Mouse (Mus musculus) MEL (cell line): ENCODE data around the gene Cd300ld5. TPM values are rescaled to one million over a fixed set of nuclear protein-coding genes. Genes with fewer than 3 reads are reported as not detected.

Source experiments
- DNase-seq: peaks from one replicate; pipeline ENCODE4 v3.0.0; 2011; ENCODE audit warnings: low read depth, low spot score
- H3K27ac ChIP-seq: 2 replicates; pipeline ENCODE4 v1.5.1; 2012; ENCODE audit warnings: low read depth, mild to moderate bottlenecking, control low read depth, low read length, moderate library complexity; ENCODE audit not compliant: control insufficient read depth
- H3K27me3 ChIP-seq, 2 experiments: fragments of 150-350 bp in 1 of 2; sonication (generic) in 1 of 2; 2 replicates each; pipeline ENCODE4 v1.6.1; 2012; ENCODE audit warnings: low read length in 2 of 2, mild to moderate bottlenecking in 2 of 2, improper control_type of control experiment in 1 of 2, moderate library complexity in 1 of 2; ENCODE audit not compliant: insufficient read depth in 2 of 2, control insufficient read depth in 1 of 2
- H3K36me3 ChIP-seq, 2 experiments: 2 replicates each; pipeline ENCODE4 v1.6.1; 2012 to 2014; ENCODE audit warnings: low read length in 2 of 2, improper control_type of control experiment in 1 of 2, inconsistent platforms in 1 of 2, mild to moderate bottlenecking in 1 of 2; ENCODE audit not compliant: insufficient read depth in 2 of 2, control insufficient read depth in 1 of 2
- H3K4me1 ChIP-seq, 2 experiments: fragments of 150-350 bp in 1 of 2; sonication (generic) in 1 of 2; 2 replicates each; pipeline ENCODE4 v1.6.1; 2012; ENCODE audit warnings: low read length in 2 of 2, improper control_type of control experiment in 1 of 2, mild to moderate bottlenecking in 1 of 2; ENCODE audit not compliant: insufficient read depth in 2 of 2, control insufficient read depth in 1 of 2
- H3K4me3 ChIP-seq, 2 experiments: fragments of 150-350 bp in 1 of 2; sonication (generic) in 1 of 2; 2 replicates each; pipeline ENCODE4 v1.5.1; 2012; ENCODE audit warnings: low read depth in 2 of 2, low read length in 2 of 2, mild to moderate bottlenecking in 2 of 2, moderate library complexity in 2 of 2, control low read depth in 1 of 2, improper control_type of control experiment in 1 of 2; ENCODE audit not compliant: control insufficient read depth in 1 of 2, insufficient read depth in 1 of 2
- H3K79me2 ChIP-seq: 2 replicates; pipeline ENCODE4 v1.6.1; 2012; ENCODE audit warnings: mild to moderate bottlenecking, low read length, moderate library complexity; ENCODE audit not compliant: control insufficient read depth, poor library complexity, insufficient read depth
- H3K9ac ChIP-seq: 2 replicates; pipeline ENCODE4 v1.6.1; 2012; ENCODE audit warnings: low read depth, mild to moderate bottlenecking, control low read depth, low read length, moderate library complexity; ENCODE audit not compliant: control insufficient read depth, poor library complexity, severe bottlenecking
- H3K9me3 ChIP-seq: fragments of 150-350 bp; sonication (generic); replicated peaks from 2 replicates; pipeline ENCODE4 v1.6.1; 2012; ENCODE audit warnings: mild to moderate bottlenecking, low read length, improper control_type of control experiment, moderate library complexity; ENCODE audit not compliant: insufficient read depth
- CHD1 ChIP-seq: IDR thresholded peaks from 2 replicates; pipeline ENCODE4 v1.6.1; 2012; ENCODE audit warnings: low read depth, mild to moderate bottlenecking, inconsistent platforms, low read length, improper control_type of control experiment
- CTCF ChIP-seq, 3 experiments: IDR thresholded peaks in 2 of 3; conservative IDR thresholded peaks in 1 of 3; 2 replicates each; pipeline ENCODE4 v1.5.1; 2011 to 2012; ENCODE audit warnings: low read length in 3 of 3, low read depth in 2 of 3, mild to moderate bottlenecking in 2 of 3, improper control_type of control experiment in 1 of 3, inconsistent platforms in 1 of 3, mixed read lengths in 1 of 3, moderate library complexity in 1 of 3; ENCODE audit not compliant: control insufficient read depth in 1 of 3, insufficient read depth in 1 of 3, poor library complexity in 1 of 3, severe bottlenecking in 1 of 3
- E2F4 ChIP-seq: IDR thresholded peaks from 2 replicates; pipeline ENCODE4 v1.6.1; 2011; ENCODE audit warnings: low read depth, low read length, improper control_type of control experiment, borderline replicate concordance
- ELF1 ChIP-seq: IDR thresholded peaks from 2 replicates; pipeline ENCODE4 v1.6.1; 2014; ENCODE audit warnings: low read depth, mild to moderate bottlenecking, inconsistent platforms, low read length, improper control_type of control experiment, moderate library complexity
- EP300 ChIP-seq, 2 experiments: IDR thresholded peaks; 2 replicates each; pipeline ENCODE4 v1.6.1; 2011; ENCODE audit warnings: improper control_type of control experiment in 2 of 2, low read length in 2 of 2, low read depth in 1 of 2, mild to moderate bottlenecking in 1 of 2
- ETS1 ChIP-seq: IDR thresholded peaks from 2 replicates; pipeline ENCODE4 v1.6.1; 2012; ENCODE audit warnings: low read depth, mild to moderate bottlenecking, inconsistent platforms, low read length, improper control_type of control experiment, moderate library complexity
- GATA1 ChIP-seq: IDR thresholded peaks from 2 replicates; pipeline ENCODE4 v1.6.1; 2011; ENCODE audit warnings: low read depth, low read length, improper control_type of control experiment
- HCFC1 ChIP-seq: IDR thresholded peaks from 2 replicates; pipeline ENCODE4 v1.6.1; 2012; ENCODE audit warnings: low read depth, mild to moderate bottlenecking, inconsistent platforms, low read length, improper control_type of control experiment, moderate library complexity
- MAX ChIP-seq: IDR thresholded peaks from 2 replicates; pipeline ENCODE4 v1.6.1; 2011; ENCODE audit warnings: low read length, improper control_type of control experiment
- MAZ ChIP-seq: IDR thresholded peaks from 2 replicates; pipeline ENCODE4 v1.6.1; 2012; ENCODE audit warnings: low read depth, mild to moderate bottlenecking, inconsistent platforms, low read length, improper control_type of control experiment
- MYC ChIP-seq: IDR thresholded peaks from 2 replicates; pipeline ENCODE4 v1.6.1; 2011; ENCODE audit warnings: low read depth, mild to moderate bottlenecking, low read length, improper control_type of control experiment, moderate library complexity
- NELFE ChIP-seq: IDR thresholded peaks from 2 replicates; pipeline ENCODE4 v1.6.1; 2011; ENCODE audit warnings: low read depth, low read length, improper control_type of control experiment
- POLR2A ChIP-seq, 2 experiments: IDR thresholded peaks; 2 replicates each; pipeline ENCODE4 v1.6.1; 2011 to 2012; ENCODE audit warnings: low read length in 2 of 2, mild to moderate bottlenecking in 2 of 2, control low read depth in 1 of 2, improper control_type of control experiment in 1 of 2, low read depth in 1 of 2, moderate library complexity in 1 of 2; ENCODE audit not compliant: control insufficient read depth in 1 of 2, insufficient read depth in 1 of 2, poor library complexity in 1 of 2
- RAD21 ChIP-seq: IDR thresholded peaks from 2 replicates; pipeline ENCODE4 v1.6.1; 2011; ENCODE audit warnings: mild to moderate bottlenecking, low read depth, low read length, improper control_type of control experiment
- SIN3A ChIP-seq: IDR thresholded peaks from 2 replicates; pipeline ENCODE4 v1.6.1; 2012; ENCODE audit warnings: low read length, improper control_type of control experiment, inconsistent platforms
- SMC3 ChIP-seq: IDR thresholded peaks from 2 replicates; pipeline ENCODE4 v1.6.1; 2011; ENCODE audit warnings: low read depth, low read length, improper control_type of control experiment
- TBP ChIP-seq: IDR thresholded peaks from 2 replicates; pipeline ENCODE4 v1.8.0; 2011; ENCODE audit warnings: low read depth, low read length, improper control_type of control experiment
- ZC3H11A ChIP-seq: IDR thresholded peaks from 2 replicates; pipeline ENCODE4 v1.6.1; 2012; ENCODE audit warnings: low read depth, mild to moderate bottlenecking, inconsistent platforms, low read length, improper control_type of control experiment
- ZKSCAN1 ChIP-seq: IDR thresholded peaks from 2 replicates; pipeline ENCODE4 v1.6.1; 2012; ENCODE audit warnings: low read depth, mild to moderate bottlenecking, inconsistent platforms, low read length, improper control_type of control experiment, moderate library complexity
- ZMIZ1 ChIP-seq: IDR thresholded peaks from 2 replicates; pipeline ENCODE4 v1.6.1; 2012; ENCODE audit warnings: low read depth, mild to moderate bottlenecking, inconsistent platforms, low read length, improper control_type of control experiment, moderate library complexity
- polyA plus RNA-seq, 2 experiments: library from polyadenylated mRNA; stranded (reverse) in 1 of 2; unstranded in 1 of 2; fragments of >175 nt in 1 of 2; fragments of >200 nt in 1 of 2; gene quantifications; 2 replicates each; pipeline versions ENCODE4 v1.2.1 to v1.2.4; 2012; ENCODE audit warnings: low replicate concordance in 2 of 2, low read depth in 1 of 2; ENCODE audit not compliant: insufficient read length in 2 of 2, insufficient read depth in 1 of 2, missing spikeins in 1 of 2
- total RNA-seq: library from RNA; depleted of rRNA; stranded (reverse); fragments of 300-350 nt; gene quantifications from 2 replicates; pipeline ENCODE4 v1.2.3, GENCODE M21; 2012

The Cd300ld5 gene
- total and polyA plus RNA-seq, 3 experiments: not detected

- no peak for TF ChIP-seq EP300 (IDR thresholded peaks at IDR 0.05; ENCODE audit: low read depth in 1 of 2, low read length in 2 of 2)
- TF ChIP-seq CHD1: no peak
- TF ChIP-seq ELF1: no peak
These were observed 44.6 kb upstream of the Cd300ld5 start (continued) for GRCm38 (mm10) chr11:115082196-115082595.

GRCm38 (mm10) chr11:115081373-115081772 lies 43.8 kb upstream of the Cd300ld5 start:
- Histone ChIP-seq H3K27me3 (peaks cover 0 to 3% of the 10 kb centered on the region in 2 experiments; a peak in 1 of 4 replicates), H3K9me3 (no peaks in the 10 kb centered on the region), H3K27ac (no peak overlapping the region), H3K4me1 (peaks cover 6 to 9% of the 10 kb centered on the region in 2 experiments; a peak in 3 of 4 replicates), H3K79me2 (no peaks in the 10 kb centered on the region), H3K36me3 (0 out of 4 replicates have a peak, but pooled peaks cover 0 to 1% of the 10 kb centered on the region in 2 experiments), H3K9ac (no peak overlapping the region), H3K4me3 (no peak overlapping the region)
- TF ChIP-seq CTCF (IDR thresholded peaks at IDR 0.05 in 2 of 3, conservative IDR thresholded peaks at IDR 0.05 in 1 of 3; ENCODE audit: control insufficient read depth in 1 of 3, insufficient read depth in 1 of 3, low read depth in 2 of 3, low read length in 3 of 3, poor library complexity in 1 of 3, severe bottlenecking in 1 of 3) (peak; percentile 7 to 55 (median 37); a peak in 4 of 6 replicates), ZMIZ1 (no peak)
- peak; percentile 17 for DNase-seq

- H3K27me3 ChIP-seq: peaks cover 0 to 3% of the 10 kb centered on the region in 2 experiments; a peak in 1 of 4 replicates
- H3K27ac ChIP-seq: no peak overlapping the region
- DNase-seq: peak; percentile 87
- H3K36me3 ChIP-seq: peaks cover 0 to 3% of the 10 kb centered on the region in 2 experiments; a peak in 1 of 4 replicates
- H3K4me1 ChIP-seq: peaks cover 6 to 14% of the 10 kb centered on the region in 2 experiments; a peak in 3 of 4 replicates
- no peak overlapping the region for H3K4me3 ChIP-seq
- no peak overlapping the region for H3K9ac ChIP-seq
- H3K9me3 ChIP-seq: no peaks in the 10 kb centered on the region
- H3K79me2 ChIP-seq: no peaks in the 10 kb centered on the region
- no peak for TF ChIP-seq MAZ
- no peak for TF ChIP-seq POLR2A (IDR thresholded peaks at IDR 0.05; ENCODE audit: control insufficient read depth in 1 of 2, insufficient read depth in 1 of 2, low read depth in 1 of 2, low read length in 2 of 2, poor library complexity in 1 of 2)
- TF ChIP-seq CTCF (IDR thresholded peaks at IDR 0.05 in 2 of 3, conservative IDR thresholded peaks at IDR 0.05 in 1 of 3; ENCODE audit: control insufficient read depth in 1 of 3, insufficient read depth in 1 of 3, low read depth in 2 of 3, low read length in 3 of 3, poor library complexity in 1 of 3, severe bottlenecking in 1 of 3): peak; percentile 77 to 93 (median 91)
- 0 out of 2 replicates have a peak, but pooled peaks have one; percentile 24 for TF ChIP-seq HCFC1
- no peak for TF ChIP-seq ETS1
- no peak for TF ChIP-seq MYC
- no peak for TF ChIP-seq E2F4
- TF ChIP-seq ZC3H11A: peak; percentile 65
- 0 out of 2 replicates have a peak, but pooled peaks have one; percentile 11 for TF ChIP-seq TBP
- peak; percentile 10; the same call in 1 of the 2 replicates for TF ChIP-seq NELFE
- peak; percentile 77 for TF ChIP-seq RAD21
- peak; percentile 90 for TF ChIP-seq SMC3
- no peak for TF ChIP-seq GATA1
- TF ChIP-seq CHD1: no peak
- 0 out of 2 replicates have a peak, but pooled peaks have one; percentile 13 for TF ChIP-seq MAX
- peak; percentile 38; the same call in 1 of the 2 replicates for TF ChIP-seq SIN3A
- no peak for TF ChIP-seq ZKSCAN1
These were observed 43.3 kb upstream of the Cd300ld5 start for GRCm38 (mm10) chr11:115080886-115081285.
